Mouse (Mus musculus): ENCODE results near the gene Apol11b.
"Not testable (repeated sequence)": the region's sequence is repeated elsewhere in the genome, so short reads cannot be mapped to it uniquely, and the experiment has no call there.

GRCm38 (mm10) chr15:77628647-77629046 lies 14.4 kb downstream of the Apol11b start:
- peak; percentile 34 for TF ChIP-seq CTCF (IDR thresholded peaks at IDR 0.05; ENCODE audit: low read depth)
- TF ChIP-seq EP300 (IDR thresholded peaks at IDR 0.05; ENCODE audit: low read depth): not testable (repeated sequence)
